Mouse (Mus musculus) urinary bladder, postnatal 25 days (tissue): Measurements from ENCODE around the gene Trim56.

Source experiments
- DNase-seq: peaks from one replicate; pipeline ENCODE4 v3.0.0; 2022; ENCODE audit warnings: low spot score

Trim56 gene

GRCm38 (mm10) chr5:137075726-137076125 lies 40.3 kb downstream of the Trim56 start:
- DNase-seq: no peak

- DNase-seq: no peak
Observed at GRCm38 (mm10) chr5:137074191-137074651, 41.8 kb downstream of the Trim56 start.

GRCm38 (mm10) chr5:137073141-137073540 lies 42.9 kb downstream of the Trim56 start:
- no peak for DNase-seq

GRCm38 (mm10) chr5:137072079-137072960 lies 43.7 kb downstream of the Trim56 start, which contains the start of gene Serpine1:
Serpine1 (minus strand) TSS chr5:137072268.
- peak; percentile 67 for DNase-seq

- DNase-seq: no peak
Observed at GRCm38 (mm10) chr5:137070881-137071605, 45.0 kb downstream of the Trim56 start.

GRCm38 (mm10) chr5:137068711-137069110 lies 47.3 kb downstream of the Trim56 start:
- no peak for DNase-seq

- no peak for DNase-seq
Observed at GRCm38 (mm10) chr5:137065923-137066322, 50.1 kb downstream of the Trim56 start.

GRCm38 (mm10) chr5:137065454-137065853 lies 50.6 kb downstream of the Trim56 start:
- DNase-seq: no peak

- no peak for DNase-seq
Observed at GRCm38 (mm10) chr5:137062601-137063000, 53.4 kb downstream of the Trim56 start.

GRCm38 (mm10) chr5:137061809-137062481 lies 54.1 kb downstream of the Trim56 start:
- peak; percentile 44 for DNase-seq
